Mouse (Mus musculus) forebrain, embryonic 13.5 days (tissue): ENCODE measurements around the gene Thbs4. TPM values are rescaled to one million over a fixed set of nuclear protein-coding genes. Genes with fewer than 3 reads are reported as not detected.

Experiments used
- ATAC-seq: fragments of 200-750 bp; cut with Nextera tagmentation; 2 replicates; pipeline ENCODE4 v1.8.0; 2017
- H3K27ac ChIP-seq: fragments of 300-500 bp; sonication (generic); 2 replicates; pipeline ENCODE4 v1.5.1; 2015; ENCODE audit warnings: inconsistent platforms, mild to moderate bottlenecking, moderate library complexity
- H3K27me3 ChIP-seq: fragments of 300-500 bp; sonication (generic); 2 replicates; pipeline ENCODE4 v1.6.1; 2015; ENCODE audit warnings: mild to moderate bottlenecking, inconsistent platforms
- H3K36me3 ChIP-seq: fragments of 300-500 bp; sonication (generic); 2 replicates; pipeline ENCODE4 v1.6.1; 2015; ENCODE audit warnings: mild to moderate bottlenecking, inconsistent platforms; ENCODE audit not compliant: poor library complexity, severe bottlenecking
- H3K4me1 ChIP-seq: fragments of 300-500 bp; sonication (generic); 2 replicates; pipeline ENCODE4 v1.6.1; 2015; ENCODE audit warnings: inconsistent platforms
- H3K4me2 ChIP-seq: fragments of 300-500 bp; sonication (generic); 2 replicates; pipeline ENCODE4 v1.6.1; 2015; ENCODE audit warnings: inconsistent platforms, mild to moderate bottlenecking, moderate library complexity
- H3K4me3 ChIP-seq: fragments of 300-500 bp; sonication (generic); 2 replicates; pipeline ENCODE4 v1.5.1; 2015; ENCODE audit warnings: mild to moderate bottlenecking, inconsistent platforms
- H3K9ac ChIP-seq: fragments of 300-500 bp; sonication (generic); 2 replicates; pipeline ENCODE4 v1.6.1; 2015; ENCODE audit warnings: mild to moderate bottlenecking, inconsistent platforms
- H3K9me3 ChIP-seq: fragments of 300-500 bp; sonication (generic); replicated peaks from 2 replicates; pipeline ENCODE4 v1.6.1; 2016; ENCODE audit warnings: inconsistent platforms
- WGBS: fragments of 180-500 bp; shearing (Covaris S2); methylation state at CpG from one replicate; pipeline ENCODE4 v1.1.7; 2015; 5-methylcytosine and 5-hydroxymethylcytosine counted together
- polyA plus RNA-seq: library from polyadenylated mRNA; unstranded; fragments of >200 nt; fragmentation: Nextera tagmentation; extraction: Ambion mirVana; gene quantifications from 2 replicates; pipeline ENCODE4 v1.2.1, GENCODE M21; 2015

Thbs4 gene
- polyA plus RNA-seq, 1 experiment from 2014 or later: 1.4 TPM

DNA sequence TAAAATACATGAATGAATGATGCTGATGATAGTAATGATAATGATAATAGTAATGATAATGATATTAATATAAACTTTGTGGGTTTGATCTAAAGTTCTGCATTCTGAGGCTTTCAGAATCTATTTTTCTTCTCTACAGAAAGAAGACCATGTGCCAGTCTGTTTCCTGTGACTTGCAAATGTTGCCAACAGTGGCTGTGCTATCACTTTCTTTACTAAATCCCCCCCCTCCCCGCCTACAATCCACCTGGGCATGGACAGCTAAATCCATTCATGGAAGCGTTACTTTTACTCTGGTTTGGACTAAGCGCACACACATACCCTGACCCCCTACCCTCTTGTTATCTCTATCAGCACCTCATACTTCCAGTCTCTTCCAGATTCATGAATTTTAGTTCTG is 10.3 kb downstream of the Thbs4 start:
- Histone ChIP-seq H3K4me2 (no peak overlapping the region), H3K36me3 (no peaks in the 10 kb centered on the region), H3K27me3 (no peaks in the 10 kb centered on the region), H3K9ac (no peak overlapping the region), H3K4me3 (no peak overlapping the region), H3K4me1 (peaks cover 13% of the 10 kb centered on the region), H3K27ac (no peak overlapping the region), H3K9me3 (no peaks in the 10 kb centered on the region)
- 91% methylated on average over 3 of the region's 3 CpGs for WGBS
- ATAC-seq: no peak

DNA sequence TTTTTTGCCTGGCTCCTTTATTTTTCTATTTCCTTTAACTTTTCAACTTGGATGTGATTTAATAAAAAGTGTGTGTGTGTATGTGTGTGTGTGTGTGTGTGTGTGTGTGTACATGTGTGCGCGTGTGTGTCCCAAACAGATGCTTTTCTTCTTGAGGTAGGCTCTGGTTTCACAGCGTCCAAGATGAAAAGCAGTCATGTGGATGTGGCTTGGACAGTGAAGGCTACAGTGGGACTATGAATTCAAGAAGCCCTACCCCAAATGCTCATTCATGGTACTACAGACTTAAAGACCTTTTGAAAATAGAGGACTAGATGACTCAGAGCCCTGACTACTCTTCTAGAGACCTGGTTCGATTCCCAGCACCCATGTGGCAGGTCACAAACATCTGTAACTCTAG is 11.1 kb downstream of the Thbs4 start:
- 93% methylated on average over 4 of the region's 4 CpGs for WGBS

DNA sequence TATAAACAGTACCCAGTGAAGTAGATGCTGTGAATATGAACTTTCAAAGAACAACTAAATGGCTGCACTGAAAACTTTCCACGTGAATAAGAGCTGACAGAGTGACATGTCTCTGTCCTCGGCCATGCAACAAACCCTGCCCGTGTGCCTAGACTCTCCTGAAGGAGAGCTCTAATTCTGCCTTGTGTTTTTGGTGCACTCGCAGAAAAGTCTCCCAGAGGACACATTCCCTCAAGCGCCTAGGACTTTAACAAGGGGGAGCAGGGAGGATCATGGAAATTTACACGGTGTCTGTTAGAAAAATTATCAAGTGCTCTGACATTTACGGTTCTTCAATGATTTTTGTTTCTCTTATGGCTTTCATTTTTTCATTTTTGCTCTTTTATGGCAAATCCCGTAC is 13.7 kb downstream of the Thbs4 start:
- no peak for ATAC-seq
- H3K27me3 ChIP-seq: no peaks in the 10 kb centered on the region
- H3K9me3 ChIP-seq: no peaks in the 10 kb centered on the region
- no peak overlapping the region for H3K4me2 ChIP-seq
- H3K27ac ChIP-seq: no peak overlapping the region
- no peak overlapping the region for H3K4me3 ChIP-seq
- H3K9ac ChIP-seq: no peak overlapping the region
- WGBS: 78% methylated on average over 8 of the region's 8 CpGs
- no peaks in the 10 kb centered on the region for H3K4me1 ChIP-seq
- H3K36me3 ChIP-seq: no peaks in the 10 kb centered on the region

More for the DNA sequence above, 11.1 kb downstream of the Thbs4 start:
- Histone ChIP-seq H3K27me3 (no peaks in the 10 kb centered on the region), H3K4me1 (peaks cover 10% of the 10 kb centered on the region), H3K9ac (no peak overlapping the region), H3K36me3 (no peaks in the 10 kb centered on the region), H3K9me3 (no peaks in the 10 kb centered on the region), H3K27ac (no peak overlapping the region), H3K4me2 (no peak overlapping the region), H3K4me3 (no peak overlapping the region)
- ATAC-seq: no peak

DNA sequence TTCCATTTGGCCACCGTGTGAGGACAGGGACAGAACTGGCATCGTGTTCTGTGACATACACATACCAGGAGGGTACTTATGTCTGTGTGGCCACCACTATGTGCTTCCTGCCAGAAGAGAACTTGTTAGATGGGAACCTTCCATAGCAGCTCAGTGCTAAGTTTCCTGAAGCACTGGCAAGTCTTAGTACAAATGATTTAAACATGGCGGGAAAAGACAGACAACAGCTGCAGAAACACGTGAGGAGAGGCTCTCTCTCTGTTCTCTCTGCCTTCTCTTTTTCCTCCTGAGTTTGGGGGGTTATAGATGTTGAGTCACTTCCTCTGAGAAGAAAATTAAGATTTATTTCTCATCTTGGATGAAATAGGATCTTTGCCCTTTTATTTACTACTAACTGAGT is 14.5 kb downstream of the Thbs4 start:
- WGBS: 92% methylated on average over 4 of the region's 4 CpGs
- no peaks in the 10 kb centered on the region for H3K36me3 ChIP-seq
- no peaks in the 10 kb centered on the region for H3K9me3 ChIP-seq
- H3K27me3 ChIP-seq: no peaks in the 10 kb centered on the region
- H3K4me1 ChIP-seq: no peaks in the 10 kb centered on the region
- H3K27ac ChIP-seq: no peak overlapping the region
- no peak overlapping the region for H3K4me2 ChIP-seq
- ATAC-seq: no peak
- no peak overlapping the region for H3K4me3 ChIP-seq
- no peak overlapping the region for H3K9ac ChIP-seq

DNA sequence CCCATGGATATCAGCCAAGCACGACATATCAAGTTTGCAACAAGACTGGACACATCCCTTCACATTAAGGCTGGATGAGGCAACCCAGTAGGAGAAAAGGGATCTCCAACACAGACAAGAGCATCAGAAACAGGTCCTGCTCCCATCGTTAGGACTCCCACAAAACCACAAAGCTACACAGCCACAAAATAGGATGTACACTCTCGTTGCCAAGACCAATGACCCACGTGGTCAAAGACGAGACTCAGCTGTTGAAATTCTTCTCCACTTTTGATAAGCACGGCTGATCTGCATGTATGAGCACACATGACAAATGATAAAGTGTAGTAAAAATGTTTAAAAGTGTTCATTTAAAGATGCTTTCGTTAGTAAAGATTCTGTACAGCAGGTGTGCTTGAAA is 16.0 kb downstream of the Thbs4 start:
- no peak for ATAC-seq
- Histone ChIP-seq H3K27me3 (no peaks in the 10 kb centered on the region), H3K4me1 (no peaks in the 10 kb centered on the region), H3K4me3 (no peak overlapping the region), H3K27ac (no peak overlapping the region), H3K4me2 (no peak overlapping the region), H3K9ac (no peak overlapping the region), H3K9me3 (no peaks in the 10 kb centered on the region), H3K36me3 (no peaks in the 10 kb centered on the region)
- WGBS: 83% methylated on average over 7 of the region's 7 CpGs

DNA sequence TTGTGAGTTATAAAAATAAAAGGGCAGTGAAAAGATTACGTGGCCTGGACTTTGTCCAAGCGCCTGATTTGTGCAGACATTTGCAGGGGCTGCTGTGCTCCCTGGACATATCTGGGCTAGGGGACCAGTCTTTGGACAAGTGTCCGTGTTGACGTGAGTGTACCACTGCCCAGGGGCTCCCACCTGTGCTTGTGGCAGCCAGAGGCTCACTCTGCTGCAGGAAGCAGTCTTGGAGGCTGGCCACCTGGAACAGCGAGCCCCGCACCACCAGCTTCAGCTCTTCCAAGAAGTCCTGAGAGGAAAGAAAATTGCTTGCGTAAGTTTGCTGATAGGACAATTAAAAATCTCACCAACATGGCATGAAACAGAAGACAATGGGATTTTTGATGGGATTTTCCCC is 18.7 kb downstream of the Thbs4 start:
- ATAC-seq: no peak
- no peak overlapping the region for H3K9ac ChIP-seq
- H3K27me3 ChIP-seq: no peaks in the 10 kb centered on the region
- 88% methylated on average over 7 of the region's 7 CpGs for WGBS
- H3K4me2 ChIP-seq: no peak overlapping the region
- no peak overlapping the region for H3K27ac ChIP-seq
- no peaks in the 10 kb centered on the region for H3K9me3 ChIP-seq
- no peaks in the 10 kb centered on the region for H3K4me1 ChIP-seq
- no peaks in the 10 kb centered on the region for H3K36me3 ChIP-seq
- H3K4me3 ChIP-seq: no peak overlapping the region

DNA sequence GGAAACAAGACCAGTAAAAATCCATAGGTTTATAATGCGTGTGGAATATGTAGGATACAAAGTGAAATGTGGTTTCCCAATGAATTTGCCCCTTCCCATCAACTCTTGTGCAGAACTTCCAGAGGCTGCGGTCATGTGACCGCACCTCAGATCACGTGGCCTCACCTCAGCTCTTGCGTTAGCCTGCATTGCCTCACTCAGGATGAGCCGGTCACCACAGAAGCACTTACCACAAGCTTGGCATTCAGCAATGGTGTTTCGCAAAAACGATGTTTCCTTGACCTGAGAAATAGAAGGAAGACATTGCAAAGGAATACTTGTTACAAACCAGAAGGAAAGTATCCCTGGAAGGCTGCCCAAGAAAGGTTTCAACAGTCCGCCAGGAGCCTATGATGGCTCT is 19.7 kb downstream of the Thbs4 start:
- Histone ChIP-seq H3K9ac (no peak overlapping the region), H3K27ac (no peak overlapping the region), H3K4me3 (no peak overlapping the region), H3K36me3 (no peaks in the 10 kb centered on the region), H3K9me3 (no peaks in the 10 kb centered on the region), H3K4me1 (no peaks in the 10 kb centered on the region), H3K4me2 (no peak overlapping the region), H3K27me3 (no peaks in the 10 kb centered on the region)
- ATAC-seq: no peak
- WGBS: 95% methylated on average over 9 of the region's 9 CpGs

DNA sequence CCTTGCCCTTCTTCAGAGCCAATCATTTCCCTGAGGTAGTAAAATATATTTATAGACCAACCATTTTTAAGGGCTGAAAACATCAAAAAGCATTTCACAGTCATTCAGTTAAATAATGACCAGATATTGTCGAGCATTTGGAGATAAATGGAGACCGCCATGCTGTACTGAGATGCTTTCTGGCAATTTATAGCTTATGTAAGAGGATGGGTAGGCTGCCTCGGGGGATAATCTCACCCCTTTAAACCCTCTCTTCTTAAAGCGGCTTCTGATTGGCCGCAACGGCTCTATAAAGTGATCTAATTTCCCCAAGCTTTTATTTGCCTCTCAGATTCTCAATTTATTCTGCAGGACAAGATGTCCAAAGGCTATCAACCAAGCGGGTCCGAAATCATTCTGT is 22.1 kb downstream of the Thbs4 start:
- Histone ChIP-seq H3K4me1 (no peaks in the 10 kb centered on the region), H3K9me3 (no peaks in the 10 kb centered on the region), H3K4me2 (no peak overlapping the region), H3K9ac (no peak overlapping the region), H3K27ac (no peak overlapping the region), H3K4me3 (no peak overlapping the region), H3K27me3 (no peaks in the 10 kb centered on the region), H3K36me3 (no peaks in the 10 kb centered on the region)
- no peak for ATAC-seq
- WGBS: 87% methylated on average over 8 of the region's 8 CpGs

DNA sequence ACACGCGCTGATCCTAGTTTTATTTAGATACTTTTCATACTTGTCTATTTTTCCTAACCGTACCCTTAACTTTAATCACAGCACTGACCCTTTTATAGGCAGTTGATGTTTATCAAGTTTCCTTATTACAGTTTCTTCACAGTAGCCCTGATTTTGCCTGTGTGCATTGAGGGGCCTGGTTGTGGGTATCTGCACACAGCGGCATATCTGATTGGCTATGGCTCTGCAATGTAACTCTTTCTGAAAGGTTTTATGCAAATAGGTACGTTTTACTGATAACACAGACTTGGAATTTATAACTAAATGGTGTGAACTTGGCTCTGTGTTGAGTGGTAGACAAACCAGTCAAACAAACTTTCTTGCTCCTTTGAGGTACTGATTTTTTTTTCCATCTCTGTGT is 23.1 kb downstream of the Thbs4 start:
- no peak for ATAC-seq
- H3K27ac ChIP-seq: no peak overlapping the region
- no peak overlapping the region for H3K4me3 ChIP-seq
- no peak overlapping the region for H3K4me2 ChIP-seq
- H3K9ac ChIP-seq: no peak overlapping the region
- H3K9me3 ChIP-seq: no peaks in the 10 kb centered on the region
- 93% methylated on average over 5 of the region's 5 CpGs for WGBS
- no peaks in the 10 kb centered on the region for H3K27me3 ChIP-seq
- no peaks in the 10 kb centered on the region for H3K36me3 ChIP-seq
- H3K4me1 ChIP-seq: no peaks in the 10 kb centered on the region

DNA sequence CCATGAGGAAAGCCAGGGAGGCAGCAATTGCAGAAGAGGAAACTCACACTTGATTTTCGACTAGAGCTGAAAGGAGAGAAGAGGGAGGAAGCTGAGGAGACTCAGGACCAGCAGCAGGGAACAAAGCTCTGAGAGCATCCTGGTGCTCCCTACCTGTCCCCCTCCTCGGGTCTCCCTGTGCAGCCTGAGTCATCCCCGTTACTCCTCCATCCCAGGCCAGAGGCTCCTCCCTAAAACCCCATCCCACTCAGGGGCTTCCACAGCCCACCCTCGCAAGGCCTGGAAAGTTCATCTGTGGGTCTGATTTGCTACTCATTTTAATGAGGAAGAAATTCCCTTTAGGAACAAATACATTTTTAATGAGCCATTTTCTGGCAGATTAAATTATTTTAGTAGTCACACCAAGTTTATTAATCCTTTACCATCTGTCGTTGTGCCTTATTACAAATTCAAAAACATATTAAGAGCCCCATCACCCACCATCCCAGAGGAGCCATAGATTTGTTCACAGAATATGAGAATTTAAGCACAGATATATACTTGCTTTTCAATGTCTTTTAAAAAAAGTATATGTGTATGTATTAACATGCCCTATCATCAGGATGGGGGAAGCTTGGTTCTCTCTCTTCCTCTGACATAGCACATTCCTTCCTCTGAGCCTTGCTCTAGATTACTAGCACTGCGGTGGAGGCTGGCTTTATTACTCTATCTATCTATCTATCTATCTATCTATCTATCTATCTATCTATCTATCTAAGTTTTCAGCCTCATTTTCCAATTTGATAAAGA is 29.0 kb downstream of the Thbs4 start:
- H3K27me3 ChIP-seq: no peaks in the 10 kb centered on the region
- H3K36me3 ChIP-seq: no peaks in the 10 kb centered on the region
- no peaks in the 10 kb centered on the region for H3K9me3 ChIP-seq
- 74% methylated on average over 6 of the region's 6 CpGs for WGBS
- peak; percentile 38; the same call in 1 of the 2 replicates for ATAC-seq
- no peak overlapping the region for H3K4me2 ChIP-seq
- no peak overlapping the region for H3K4me3 ChIP-seq
- no peaks in the 10 kb centered on the region for H3K4me1 ChIP-seq
- no peak overlapping the region for H3K9ac ChIP-seq
- H3K27ac ChIP-seq: no peak overlapping the region

DNA sequence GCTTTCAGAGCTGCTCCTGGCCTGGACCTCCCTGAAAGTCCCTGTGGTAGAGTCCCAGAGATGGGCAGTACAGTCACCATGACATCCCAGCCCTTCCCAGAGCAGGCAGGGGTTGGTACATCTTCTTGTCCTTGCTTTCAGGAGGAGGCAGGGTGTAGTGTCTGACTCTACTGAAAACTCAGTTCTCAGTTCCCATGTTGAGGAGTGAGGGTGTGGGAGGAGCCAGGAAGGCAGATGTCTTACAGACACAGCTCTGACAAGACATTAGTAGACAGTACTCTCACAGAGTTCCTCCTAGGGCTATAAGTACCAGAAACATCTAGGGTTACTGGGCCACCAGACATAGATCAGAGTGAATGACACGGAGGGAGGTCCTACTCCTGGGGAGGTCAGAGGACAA is 32.3 kb downstream of the Thbs4 start:
- Histone ChIP-seq H3K9me3 (no peaks in the 10 kb centered on the region), H3K36me3 (no peaks in the 10 kb centered on the region), H3K4me3 (no peak overlapping the region), H3K9ac (no peak overlapping the region), H3K4me2 (no peak overlapping the region), H3K27me3 (no peaks in the 10 kb centered on the region), H3K4me1 (no peaks in the 10 kb centered on the region), H3K27ac (no peak overlapping the region)
- WGBS: 64% methylated on average over 1 of the region's 1 CpGs
- ATAC-seq: no peak

DNA sequence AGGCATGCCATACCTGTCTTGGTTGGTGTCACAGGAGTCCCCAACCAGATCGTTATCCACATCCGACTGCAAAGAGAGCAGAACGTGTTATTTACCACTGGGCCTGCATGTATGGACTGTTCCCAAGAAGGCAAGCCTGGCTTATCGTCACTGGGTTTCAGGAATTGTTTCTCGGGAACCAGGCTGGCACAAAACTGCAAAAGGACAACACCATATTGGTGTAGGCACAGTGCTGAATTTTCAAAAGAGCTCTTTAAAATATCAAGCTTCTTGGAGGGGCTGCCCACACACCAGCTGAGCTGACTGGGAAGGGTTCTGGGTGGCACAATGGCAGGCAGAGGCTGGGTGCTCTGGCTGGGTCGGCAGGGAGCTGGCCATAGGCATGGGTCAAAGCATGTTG is 34.1 kb downstream of the Thbs4 start:
- H3K9ac ChIP-seq: no peak overlapping the region
- WGBS: 88% methylated on average over 6 of the region's 6 CpGs
- no peaks in the 10 kb centered on the region for H3K4me1 ChIP-seq
- no peak overlapping the region for H3K4me3 ChIP-seq
- no peak overlapping the region for H3K27ac ChIP-seq
- H3K4me2 ChIP-seq: no peak overlapping the region
- no peaks in the 10 kb centered on the region for H3K27me3 ChIP-seq
- H3K9me3 ChIP-seq: no peaks in the 10 kb centered on the region
- ATAC-seq: no peak
- no peaks in the 10 kb centered on the region for H3K36me3 ChIP-seq

DNA sequence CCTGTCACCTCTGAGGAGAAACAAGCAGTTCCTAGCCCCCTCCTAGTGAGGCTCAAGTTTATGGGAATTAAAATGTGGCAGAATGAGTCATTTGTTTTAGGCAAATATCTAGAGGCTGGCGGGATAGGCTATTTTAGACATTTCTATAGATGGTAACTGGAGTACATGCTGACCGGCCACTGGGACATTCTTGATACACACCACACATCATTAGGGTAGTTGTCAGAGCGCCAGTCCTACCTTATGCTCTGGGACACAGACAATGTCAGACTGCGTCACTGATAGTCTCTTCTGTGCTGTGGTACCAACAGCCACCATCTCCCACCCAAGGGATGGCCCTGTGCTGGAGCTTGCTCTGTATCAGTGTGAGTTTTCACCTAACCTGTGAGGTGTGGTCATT is 35.5 kb downstream of the Thbs4 start:
- WGBS: 87% methylated on average over 4 of the region's 4 CpGs
- Histone ChIP-seq H3K9ac (no peak overlapping the region), H3K27ac (no peak overlapping the region), H3K4me3 (no peak overlapping the region), H3K36me3 (no peaks in the 10 kb centered on the region), H3K27me3 (no peaks in the 10 kb centered on the region), H3K4me1 (no peaks in the 10 kb centered on the region), H3K9me3 (no peaks in the 10 kb centered on the region), H3K4me2 (no peak overlapping the region)
- no peak for ATAC-seq
